Mouse (Mus musculus) lung, postnatal 0 days (tissue): Measurements from ENCODE around the gene Vmn1r231.

Source experiments
- CTCF ChIP-seq: IDR thresholded peaks from 2 replicates; pipeline ENCODE4 v1.5.1; 2016; ENCODE audit warnings: antibody characterized with exemption, mild to moderate bottlenecking
- EP300 ChIP-seq: IDR thresholded peaks from 2 replicates; pipeline ENCODE4 v1.6.1; 2016; ENCODE audit warnings: antibody characterized with exemption, mild to moderate bottlenecking, control low read depth

DNA sequence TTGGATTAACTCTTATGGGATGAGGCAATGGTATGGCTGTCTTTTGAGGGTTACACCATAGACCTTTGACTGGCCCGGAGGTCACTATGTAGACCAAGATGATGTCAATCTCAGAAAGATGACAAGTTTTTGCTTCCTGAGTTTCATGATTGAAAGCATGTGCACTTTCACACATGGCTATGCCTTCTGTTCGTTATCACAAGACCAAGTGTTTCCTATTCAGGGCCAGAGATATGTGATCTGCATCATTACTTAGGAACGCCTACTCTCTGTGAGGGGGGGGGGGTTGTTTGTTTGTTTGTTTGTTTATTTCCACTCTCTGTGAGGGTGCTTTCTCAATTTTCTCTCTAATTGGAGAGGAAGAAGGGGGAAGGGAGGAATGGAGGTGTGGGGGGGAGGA is 39.3 kb upstream of the Vmn1r231 start:
- TF ChIP-seq CTCF (no peak), EP300 (no peak)
